Mouse (Mus musculus) heart, postnatal 0 days (tissue): ENCODE results near the gene Kcnj4. TPM values are rescaled to one million over a fixed set of nuclear protein-coding genes. Genes with fewer than 3 reads are reported as not detected.
A peak's percentile ranks its signal among the peaks of the same experiment; 100 is the strongest.

Experiments used
- ATAC-seq: fragments of 200-750 bp; cut with Nextera tagmentation; 2 replicates; pipeline ENCODE4 v1.8.0; 2017; ENCODE audit warnings: low read depth, moderate number of reproducible peaks, moderate library complexity; ENCODE audit not compliant: insufficient read depth
- DNase-seq: peaks from one replicate; pipeline ENCODE4 v3.0.0-alpha.2; 2016; ENCODE audit warnings: low spot score
- H3K27ac ChIP-seq: fragments of 300-500 bp; sonication (generic); 2 replicates; pipeline ENCODE4 v1.5.1; 2014; ENCODE audit warnings: low read depth, mild to moderate bottlenecking
- H3K27me3 ChIP-seq: fragments of 300-500 bp; sonication (generic); 2 replicates; pipeline ENCODE4 v1.6.1; 2014; ENCODE audit warnings: low read length, mixed read lengths; ENCODE audit not compliant: control insufficient read depth, insufficient read depth
- H3K36me3 ChIP-seq: fragments of 300-500 bp; sonication (generic); replicated peaks from 2 replicates; pipeline ENCODE4 v1.6.1; 2014; ENCODE audit warnings: low read length, mixed read lengths; ENCODE audit not compliant: control insufficient read depth, insufficient read depth
- H3K4me1 ChIP-seq: fragments of 300-500 bp; sonication (generic); 2 replicates; pipeline ENCODE4 v1.6.1; 2014; ENCODE audit warnings: antibody characterized with exemption; ENCODE audit not compliant: control insufficient read depth, insufficient read depth
- H3K4me2 ChIP-seq: fragments of 300-500 bp; sonication (generic); 2 replicates; pipeline ENCODE4 v1.6.1; 2014; ENCODE audit warnings: low read depth, mild to moderate bottlenecking, low read length, moderate library complexity
- H3K4me3 ChIP-seq: fragments of 300-500 bp; sonication (generic); 2 replicates; pipeline ENCODE4 v1.5.1; 2014; ENCODE audit warnings: low read depth, low read length
- H3K9ac ChIP-seq: fragments of 300-500 bp; sonication (generic); replicated peaks from 2 replicates; pipeline ENCODE4 v1.6.1; 2014; ENCODE audit warnings: low read depth, low read length, mixed read lengths
- H3K9me3 ChIP-seq: fragments of 300-500 bp; sonication (generic); replicated peaks from 2 replicates; pipeline ENCODE4 v1.6.1; 2016; ENCODE audit warnings: low read length; ENCODE audit not compliant: control insufficient read depth
- CTCF ChIP-seq: IDR thresholded peaks from 2 replicates; pipeline ENCODE4 v1.5.1; 2016; ENCODE audit warnings: antibody characterized with exemption, control low read depth, low read depth
- EP300 ChIP-seq: IDR thresholded peaks from 2 replicates; pipeline ENCODE4 v1.6.1; 2016; ENCODE audit warnings: antibody characterized with exemption, low read depth
- WGBS: fragments of 180-500 bp; shearing (Covaris S2); extraction: QIAGEN DNeasy Blood & Tissue Kit; methylation state at CpG from one replicate; pipeline ENCODE4 v1.1.7; 2014; 5-methylcytosine and 5-hydroxymethylcytosine counted together
- polyA plus RNA-seq: library from polyadenylated mRNA; unstranded; fragments of >200 nt; fragmentation: Nextera tagmentation; extraction: Ambion mirVana; gene quantifications from 2 replicates; pipeline ENCODE4 v1.2.1, GENCODE M21; 2015
- total RNA-seq: library from RNA; depleted of rRNA; stranded (reverse); fragments of >200 nt; gene quantifications from 2 replicates; pipeline ENCODE4 v1.2.3, GENCODE M21; 2014; ENCODE audit warnings: low replicate concordance

The Kcnj4 gene
- total and polyA plus RNA-seq, 2 experiments from 2014 or later: 0.10 to 3.6 TPM

DNA sequence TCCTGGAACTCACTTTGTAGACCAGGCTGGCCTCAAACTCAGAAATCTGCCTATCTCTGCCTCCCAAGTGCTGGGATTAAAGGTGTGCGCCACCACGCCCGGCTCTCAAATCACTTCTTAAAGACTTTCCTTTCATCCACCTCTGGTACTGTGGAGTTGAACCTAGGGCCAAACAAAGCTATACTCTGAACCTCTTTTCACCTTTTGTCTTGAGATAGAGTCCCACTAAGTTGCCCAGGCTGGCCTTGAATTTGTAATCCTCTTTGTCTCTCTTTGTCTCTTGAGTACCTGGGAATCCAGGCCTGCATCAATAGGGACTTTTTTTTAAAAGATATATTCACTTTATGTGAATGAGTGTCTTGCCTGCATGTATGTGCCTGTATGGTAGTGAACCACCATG is 57.0 kb downstream of the Kcnj4 start:
- no peak for TF ChIP-seq CTCF
- no peak for TF ChIP-seq EP300
- H3K9me3 ChIP-seq: no peaks in the 10 kb centered on the region
- H3K4me1 ChIP-seq: peaks cover 5% of the 10 kb centered on the region
- no peak overlapping the region for H3K4me2 ChIP-seq
- 82% methylated on average over 3 of the region's 3 CpGs for WGBS
- no peaks in the 10 kb centered on the region for H3K27me3 ChIP-seq
- DNase-seq (no peak), ATAC-seq (no peak)
- H3K36me3 ChIP-seq: no peaks in the 10 kb centered on the region
- no peak overlapping the region for H3K4me3 ChIP-seq
- H3K27ac ChIP-seq: no peak overlapping the region
- H3K9ac ChIP-seq: no peak overlapping the region

DNA sequence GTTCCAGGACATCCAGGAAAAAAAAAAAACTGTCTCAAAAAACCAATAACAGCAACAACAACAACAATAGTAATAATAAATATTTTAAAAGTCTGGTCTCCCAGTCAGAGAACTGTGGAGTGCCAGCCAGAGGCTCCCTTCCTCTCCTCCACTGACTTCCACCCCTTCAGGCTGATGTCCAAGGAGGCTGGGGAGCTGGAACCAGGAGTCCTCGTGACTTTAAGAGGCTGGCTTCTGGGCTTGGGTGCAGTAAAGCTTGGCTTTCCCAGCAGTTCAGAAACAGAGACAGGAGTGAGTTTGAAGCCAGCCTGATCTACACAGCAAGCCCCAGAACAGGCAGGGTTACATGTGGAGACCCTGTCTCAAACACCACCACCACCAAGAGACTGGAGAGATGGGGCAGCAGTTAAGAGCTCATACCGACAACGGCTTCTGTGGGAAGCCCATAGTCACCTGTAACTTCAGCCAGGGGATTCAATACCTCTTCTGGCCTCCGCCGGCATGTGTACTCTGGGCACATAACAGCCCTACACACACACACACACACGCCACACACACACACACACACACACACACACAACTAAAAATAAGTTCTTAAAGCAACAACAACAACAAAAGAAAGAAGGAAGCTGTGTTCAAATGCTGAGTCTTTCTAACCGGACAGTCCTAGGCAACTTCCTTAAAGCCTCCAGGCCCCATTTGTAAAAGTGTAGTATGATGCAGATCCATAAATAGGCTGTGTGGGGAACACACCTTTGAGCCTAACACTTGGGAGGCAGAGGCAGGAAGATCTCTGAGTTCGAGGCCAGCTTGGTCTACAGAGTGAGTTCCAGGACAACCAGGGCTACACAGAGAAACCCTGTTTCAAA is 59.0 kb downstream of the Kcnj4 start:
- WGBS: 71% methylated on average over 8 of the region's 8 CpGs
- no peak overlapping the region for H3K4me2 ChIP-seq
- TF ChIP-seq CTCF: no peak
- no peak for TF ChIP-seq EP300
- no peak overlapping the region for H3K9ac ChIP-seq
- no peaks in the 10 kb centered on the region for H3K9me3 ChIP-seq
- no peak for DNase-seq
- no peak for ATAC-seq
- no peaks in the 10 kb centered on the region for H3K36me3 ChIP-seq
- no peak overlapping the region for H3K27ac ChIP-seq
- H3K27me3 ChIP-seq: no peaks in the 10 kb centered on the region
- H3K4me3 ChIP-seq: no peak overlapping the region
- peaks cover 16% of the 10 kb centered on the region for H3K4me1 ChIP-seq

- DNase-seq (no peak), ATAC-seq (no peak)
- H3K4me2 ChIP-seq: no peak overlapping the region
- H3K36me3 ChIP-seq: no peaks in the 10 kb centered on the region
- H3K27ac ChIP-seq: no peak overlapping the region
- TF ChIP-seq CTCF: no peak
- TF ChIP-seq EP300: no peak
- H3K9ac ChIP-seq: no peak overlapping the region; the same call in 1 of the 2 replicates
- 59% methylated on average over 7 of the region's 7 CpGs for WGBS
- H3K9me3 ChIP-seq: no peaks in the 10 kb centered on the region
- no peak overlapping the region for H3K4me3 ChIP-seq
- H3K27me3 ChIP-seq: no peaks in the 10 kb centered on the region
- peaks cover 37% of the 10 kb centered on the region for H3K4me1 ChIP-seq
These were observed 61.1 kb downstream of the Kcnj4 start for GRCm38 (mm10) chr15:79443856-79444410.

DNA sequence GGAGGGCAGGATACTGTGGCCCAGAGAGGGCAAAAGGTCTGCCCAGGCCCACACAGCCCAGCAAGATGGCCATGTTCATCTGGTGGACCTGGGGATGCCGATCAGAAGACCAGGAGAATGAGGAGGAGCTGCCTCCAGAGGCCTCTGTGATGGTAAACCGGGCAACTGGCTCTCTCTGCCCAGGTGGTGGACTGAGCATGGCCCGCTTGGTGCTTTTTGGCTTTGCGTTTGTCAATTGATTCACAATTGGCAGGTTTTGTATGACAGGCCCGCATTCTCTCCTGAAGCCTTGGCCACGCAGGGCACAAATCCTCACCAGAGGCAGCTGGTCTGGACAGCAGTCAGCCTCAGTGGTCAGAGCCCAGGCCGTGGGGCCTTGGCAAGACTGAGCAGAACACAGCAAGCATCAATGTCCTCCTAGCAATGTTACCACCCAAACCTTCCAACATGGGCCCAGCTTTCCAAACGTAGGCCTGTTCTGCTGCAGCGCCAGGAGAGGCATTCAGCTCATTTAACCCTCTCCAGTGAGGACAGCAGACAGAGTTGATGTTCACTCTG is 62.0 kb downstream of the Kcnj4 start:
- Histone ChIP-seq H3K27ac (no peak overlapping the region), H3K4me2 (no peak overlapping the region), H3K9me3 (no peaks in the 10 kb centered on the region), H3K27me3 (no peaks in the 10 kb centered on the region), H3K4me3 (no peak overlapping the region), H3K9ac (no peak overlapping the region; the same call in 1 of the 2 replicates), H3K4me1 (peaks cover 46% of the 10 kb centered on the region), H3K36me3 (peaks cover 2% of the 10 kb centered on the region; the same call in 1 of the 2 replicates)
- 84% methylated on average over 9 of the region's 9 CpGs for WGBS
- no peak for ATAC-seq
- DNase-seq: no peak
- TF ChIP-seq CTCF: no peak
- TF ChIP-seq EP300: no peak

DNA sequence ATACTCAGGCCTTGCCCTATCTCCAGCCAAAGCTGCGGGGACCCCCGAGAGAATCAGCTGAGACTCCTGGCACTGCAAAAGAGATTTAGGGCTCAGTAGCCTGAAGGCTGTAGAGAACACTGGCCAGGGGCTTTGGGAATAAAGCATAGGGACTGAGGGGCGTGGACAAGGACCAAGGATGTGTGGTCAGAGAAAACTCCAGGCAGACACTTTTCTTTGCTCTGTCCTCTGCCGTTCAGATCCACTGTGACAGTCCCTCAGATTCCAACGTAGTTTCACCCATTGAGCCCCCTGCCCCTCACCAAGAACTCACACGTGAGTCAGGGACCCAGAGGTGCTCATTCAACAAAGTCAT is 62.8 kb downstream of the Kcnj4 start:
- WGBS: 8% methylated on average over 6 of the region's 6 CpGs
- no peaks in the 10 kb centered on the region for H3K27me3 ChIP-seq
- TF ChIP-seq CTCF (no peak), EP300 (no peak)
- peak overlapping the region; percentile 98 for H3K27ac ChIP-seq
- H3K9me3 ChIP-seq: no peaks in the 10 kb centered on the region
- peak overlapping the region; percentile 98 for H3K4me3 ChIP-seq
- no peak for ATAC-seq
- peak overlapping the region; percentile 99 for H3K9ac ChIP-seq
- H3K4me2 ChIP-seq: peak overlapping the region; percentile 92
- no peak for DNase-seq
- H3K4me1 ChIP-seq: peaks cover 54% of the 10 kb centered on the region
- peaks cover 10% of the 10 kb centered on the region for H3K36me3 ChIP-seq
